Mouse (Mus musculus) lung, adult 2 months (tissue): ENCODE measurements around the gene Rtraf.

Source experiments
- CTCF ChIP-seq: fragments of 200-500 bp; IDR thresholded peaks from 2 replicates; pipeline ENCODE4 v1.5.1; 2011; ENCODE audit warnings: mild to moderate bottlenecking, low read length, control low read depth; ENCODE audit not compliant: insufficient read depth
- POLR2A ChIP-seq: fragments of 200-500 bp; IDR thresholded peaks from 2 replicates; pipeline ENCODE4 v1.6.1; 2011; ENCODE audit warnings: low read depth, mild to moderate bottlenecking, control low read depth, low read length, borderline replicate concordance; ENCODE audit errors: extremely low read depth

- TF ChIP-seq CTCF = no peak
- TF ChIP-seq POLR2A = no peak
Observed at GRCm38 (mm10) chr14:19867286-19867935, 43.8 kb upstream of the Rtraf start.
